Mouse (Mus musculus): Measurements from ENCODE around the gene Mnat1.

Mnat1 gene

GRCm38 (mm10) chr12:73232586-73232985 is 109.1 kb downstream of the Mnat1 start:
- DNase-seq (ENCODE audit: low spot score), result no peak

- DNase-seq (ENCODE audit: low spot score), result peak; percentile 46
Observed at GRCm38 (mm10) chr12:73241960-73242359, 118.4 kb downstream of the Mnat1 start.

DNA sequence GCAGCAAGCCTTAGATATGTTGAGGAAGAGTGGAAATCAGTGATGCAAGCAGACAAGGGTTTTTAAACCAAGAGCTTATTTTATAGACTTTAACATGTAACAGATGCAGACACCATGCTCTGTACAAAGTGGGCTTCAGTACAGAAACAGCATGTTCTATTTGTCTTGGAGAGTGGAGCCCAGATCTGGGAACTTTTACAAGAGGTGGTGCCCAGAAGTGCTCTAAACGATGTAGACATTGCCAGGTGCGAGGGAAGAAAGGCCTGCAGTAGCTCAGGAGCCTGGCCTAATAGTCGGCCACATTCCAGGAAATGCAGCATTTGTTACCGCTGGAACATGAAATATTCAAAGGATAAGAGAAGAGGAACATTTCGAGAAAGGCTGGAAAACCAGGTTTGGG is 122.2 kb downstream of the Mnat1 start:
- DNase-seq (ENCODE audit: low spot score), result no peak

GRCm38 (mm10) chr12:73255006-73255405 is 131.5 kb downstream of the Mnat1 start:
- DNase-seq (ENCODE audit: low spot score), result no peak

DNA sequence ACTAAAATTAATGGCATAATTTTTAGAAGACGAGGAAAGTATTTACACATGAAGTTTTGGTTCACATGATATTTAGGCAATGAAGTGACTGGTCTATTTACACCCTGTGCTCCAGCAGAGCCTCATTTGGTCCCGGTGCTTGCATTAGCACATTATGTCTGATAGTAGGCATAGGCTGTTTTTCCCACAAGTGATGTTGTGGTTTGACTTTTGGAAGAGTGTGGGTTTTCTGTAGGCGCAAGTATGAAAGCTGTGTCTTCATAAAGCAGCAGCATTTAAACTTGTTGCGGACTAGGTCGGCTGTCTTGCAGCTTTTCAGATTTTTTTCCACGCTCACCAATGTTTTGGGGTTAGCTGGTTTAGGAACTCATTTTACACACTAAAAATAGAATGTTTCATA is 135.8 kb downstream of the Mnat1 start:
- no peak for DNase-seq (ENCODE audit: low spot score)

GRCm38 (mm10) chr12:73260339-73260738 is 136.8 kb downstream of the Mnat1 start:
- DNase-seq (ENCODE audit: low spot score), result no peak

DNA sequence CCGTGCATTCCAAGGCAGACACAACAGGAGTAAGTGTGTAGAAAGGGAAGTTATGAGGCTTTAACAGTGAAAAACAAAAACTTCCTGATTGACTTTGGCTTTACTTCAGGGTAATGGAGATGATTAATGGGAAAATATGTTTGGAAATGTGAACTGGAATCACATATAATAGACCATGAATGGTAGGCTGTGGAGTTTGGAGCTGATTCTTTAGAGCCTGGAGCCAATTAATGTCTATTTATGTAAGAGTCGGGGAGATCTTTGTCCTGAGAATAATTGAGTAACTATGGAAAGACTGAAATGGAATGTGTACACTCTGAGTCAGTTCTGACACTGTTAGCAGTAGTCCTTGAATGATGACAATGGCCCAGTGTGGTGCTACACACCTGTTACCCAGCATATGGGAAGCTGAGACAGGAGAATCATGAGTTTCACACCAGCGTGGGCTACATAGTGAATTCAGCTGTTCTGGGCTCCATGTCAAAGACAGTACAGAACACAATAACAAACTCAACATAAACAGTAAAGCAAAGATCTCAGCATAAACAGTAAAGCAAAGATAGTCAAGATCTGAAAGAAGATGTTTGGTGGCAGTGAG is 142.0 kb downstream of the Mnat1 start:
- DNase-seq (ENCODE audit: low spot score), result no peak

DNA sequence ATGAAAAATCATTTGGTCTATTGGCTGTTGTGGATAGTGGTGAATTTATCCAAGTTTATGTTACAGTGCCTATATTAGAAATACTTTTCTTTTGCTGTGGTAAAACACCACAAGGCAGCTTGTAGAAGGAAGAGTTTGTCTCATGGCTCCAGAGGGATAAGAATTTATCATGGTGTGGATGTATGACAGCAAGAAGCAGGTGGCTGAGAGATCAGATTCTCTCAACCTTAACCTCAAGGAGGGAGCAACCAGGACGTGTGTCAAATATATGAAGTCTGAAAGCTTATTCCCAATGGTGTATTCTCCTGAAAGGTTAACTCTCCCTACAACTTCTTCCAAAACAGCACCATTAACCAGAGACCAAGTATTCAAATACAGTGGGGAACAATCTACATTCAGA is 143.1 kb downstream of the Mnat1 start:
- DNase-seq (ENCODE audit: low spot score), result no peak

GRCm38 (mm10) chr12:73268497-73268896 is 145.0 kb downstream of the Mnat1 start:
- DNase-seq (ENCODE audit: low spot score), result peak; percentile 31

DNA sequence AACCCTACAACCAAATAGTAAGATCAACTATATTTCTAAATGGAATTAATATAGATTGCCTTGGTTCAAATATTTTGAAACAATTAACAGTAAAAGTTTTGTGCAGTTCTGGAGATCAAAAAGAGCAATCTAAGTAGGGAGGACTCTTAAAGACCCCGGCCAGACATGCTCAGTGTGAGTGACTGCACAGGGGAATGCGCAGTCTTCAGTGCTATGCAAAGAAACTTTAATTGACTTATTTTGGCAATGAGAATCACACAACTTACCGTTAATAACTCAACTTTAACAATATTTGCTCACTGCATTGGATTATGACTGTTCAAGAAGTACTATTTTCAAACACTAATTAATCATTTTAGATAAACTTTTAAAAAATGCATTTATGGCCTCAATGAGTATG is 146.0 kb downstream of the Mnat1 start:
- DNase-seq (ENCODE audit: low spot score), result no peak

DNA sequence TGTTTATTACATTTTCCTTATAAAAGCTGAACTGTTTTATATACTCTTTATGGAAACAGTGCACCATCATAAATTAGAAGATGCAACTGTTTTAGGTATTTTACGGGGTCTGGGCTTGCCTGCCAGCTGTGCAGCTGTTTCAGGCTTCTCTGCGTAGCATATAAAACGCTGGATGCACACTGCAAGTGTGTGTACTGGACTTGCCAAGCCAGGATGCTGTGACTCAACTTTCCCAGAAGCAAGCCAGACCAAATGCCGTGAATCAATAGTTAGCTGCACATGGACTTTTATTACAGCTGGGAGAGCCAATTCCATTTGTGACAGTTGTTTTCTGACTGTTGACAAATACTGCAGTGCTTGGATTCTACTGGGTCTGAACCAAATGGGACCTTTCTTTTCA is 146.4 kb downstream of the Mnat1 start:
- DNase-seq (ENCODE audit: low spot score), result no peak

DNA sequence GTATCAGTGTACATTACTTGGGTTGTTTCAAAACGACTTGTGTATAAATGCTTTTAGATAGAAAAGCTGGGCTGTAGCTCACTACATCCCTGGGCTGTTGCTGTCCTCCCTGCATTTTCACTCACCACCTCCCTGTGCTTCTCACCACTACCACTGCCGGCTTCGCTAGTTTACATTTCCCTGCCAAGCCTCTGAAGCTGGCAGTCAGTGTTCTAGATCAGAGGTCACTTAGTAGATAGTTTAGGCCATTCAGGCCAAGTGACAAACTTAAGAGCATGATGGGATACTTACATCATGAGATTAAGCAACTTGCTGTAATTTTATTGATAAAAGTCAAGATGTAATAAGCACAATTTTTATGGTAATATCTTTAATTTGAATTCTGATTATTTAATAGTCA is 151.4 kb downstream of the Mnat1 start:
- DNase-seq (ENCODE audit: low spot score), result no peak

GRCm38 (mm10) chr12:73286287-73287092 is 163.0 kb downstream of the Mnat1 start, which contains the start of the genes Trmt5 and Slc38a6:
TSS of gene Trmt5 (minus strand) at chr12:73286710.
TSS of gene Slc38a6 (plus strand) at chr12:73286779.
- DNase-seq (ENCODE audit: low spot score), result peak; percentile 96

GRCm38 (mm10) chr12:73287609-73288008 is 164.1 kb downstream of the Mnat1 start:
- DNase-seq (ENCODE audit: low spot score), result no peak

DNA sequence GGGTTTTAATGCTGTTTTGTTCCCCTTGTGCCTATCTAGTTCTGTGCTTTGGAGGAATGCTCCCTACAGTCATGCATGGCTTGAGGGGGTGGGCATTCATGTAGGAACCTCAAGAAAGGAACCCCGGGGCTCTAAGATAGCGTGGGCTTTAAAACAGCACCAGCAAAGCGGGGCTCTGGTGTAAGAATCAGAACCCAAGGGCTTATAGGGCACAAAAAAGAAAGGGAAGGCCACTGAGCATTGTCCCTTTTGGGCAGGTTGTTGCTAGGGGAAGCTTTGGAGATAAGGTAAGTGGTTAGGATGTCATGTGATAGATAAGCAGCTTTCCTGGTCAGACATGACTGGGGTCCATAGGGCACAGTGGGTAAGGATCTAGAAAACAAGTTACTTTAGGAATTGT is 165.1 kb downstream of the Mnat1 start:
- no peak for DNase-seq (ENCODE audit: low spot score)

- no peak for DNase-seq (ENCODE audit: low spot score)
Observed at GRCm38 (mm10) chr12:73294884-73295283, 171.4 kb downstream of the Mnat1 start.

GRCm38 (mm10) chr12:73295505-73296140 is 172.1 kb downstream of the Mnat1 start:
- no peak for DNase-seq (ENCODE audit: low spot score)

DNA sequence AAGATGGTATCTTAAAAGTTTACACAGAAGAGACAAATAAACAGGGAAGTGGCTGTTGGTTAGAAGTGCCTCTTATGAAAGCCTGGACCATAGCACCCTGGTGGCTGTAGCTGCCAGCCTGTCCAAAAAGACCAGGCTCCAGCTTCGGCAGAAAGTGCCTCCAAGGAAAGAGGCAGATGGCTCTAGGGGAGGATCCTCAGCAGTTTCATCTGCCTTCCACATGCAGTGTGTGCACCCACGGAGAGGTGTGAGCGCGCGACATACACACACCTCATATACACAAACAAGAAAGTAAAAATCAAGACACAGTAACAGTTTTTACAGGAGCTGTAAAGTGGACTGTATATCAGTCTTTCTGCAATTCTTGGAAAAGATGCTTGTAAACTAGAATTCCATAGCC is 175.1 kb downstream of the Mnat1 start:
- no peak for DNase-seq (ENCODE audit: low spot score)

- no peak for DNase-seq (ENCODE audit: low spot score)
Observed at GRCm38 (mm10) chr12:73300531-73300930, 177.0 kb downstream of the Mnat1 start.

GRCm38 (mm10) chr12:73304636-73305035 is 181.1 kb downstream of the Mnat1 start:
- DNase-seq (ENCODE audit: low spot score), result no peak

DNA sequence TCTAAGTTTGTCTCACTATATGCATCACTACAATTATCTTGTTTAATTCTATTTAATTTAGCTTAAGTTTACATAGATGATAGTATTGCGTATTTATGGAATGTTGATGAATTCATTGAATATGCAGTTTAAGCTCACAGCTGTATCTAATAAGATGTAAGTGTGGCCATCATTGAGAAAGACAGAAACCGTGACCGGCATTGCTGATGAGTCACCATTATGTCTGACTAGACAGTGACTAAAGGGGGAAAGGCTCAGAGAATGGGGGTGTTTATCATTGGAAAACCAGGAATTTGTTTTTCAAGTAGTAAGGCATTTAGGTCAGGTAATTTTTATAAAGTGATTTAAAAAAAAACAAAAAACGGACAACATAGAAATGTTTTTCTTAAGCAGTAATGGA is 184.2 kb downstream of the Mnat1 start:
- DNase-seq (ENCODE audit: low spot score), result no peak

DNA sequence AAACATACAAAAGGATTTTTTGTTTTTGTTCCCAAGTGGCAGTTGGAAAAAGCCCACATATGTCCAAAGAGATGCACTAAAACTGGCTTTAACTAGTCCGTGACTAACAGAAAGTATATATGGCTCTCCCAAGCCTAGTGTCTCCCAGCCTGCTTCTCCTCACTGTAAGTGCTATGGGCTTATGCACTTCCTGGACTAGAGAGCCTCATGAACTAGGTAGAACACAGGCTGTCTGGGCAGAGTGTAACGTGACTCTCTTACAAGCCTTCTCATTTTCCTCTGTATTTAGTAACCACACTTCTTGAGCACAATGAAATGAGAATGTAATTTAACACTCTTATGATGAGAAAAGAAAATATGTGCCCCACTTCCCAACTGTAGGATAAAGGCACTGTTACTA is 185.2 kb downstream of the Mnat1 start:
- DNase-seq (ENCODE audit: low spot score), result no peak

Measured in embryo, embryonic 10.5 days (tissue).